Mouse (Mus musculus) leukemia stem cell, adult 10-12 weeks (primary cell): Measurements from ENCODE around the gene Daam1. TPM values are rescaled to one million over a fixed set of nuclear protein-coding genes. Genes with fewer than 3 reads are reported as not detected.

Source experiments
- polyA plus RNA-seq: library from polyadenylated mRNA; stranded (reverse); fragments of >175 nt; gene quantifications from 2 replicates; pipeline ENCODE4 v1.2.3, GENCODE M21; 2012; ENCODE audit warnings: low replicate concordance

Gene Daam1
- 133 and 138 TPM in 2 replicates for polyA plus RNA-seq

DNA sequence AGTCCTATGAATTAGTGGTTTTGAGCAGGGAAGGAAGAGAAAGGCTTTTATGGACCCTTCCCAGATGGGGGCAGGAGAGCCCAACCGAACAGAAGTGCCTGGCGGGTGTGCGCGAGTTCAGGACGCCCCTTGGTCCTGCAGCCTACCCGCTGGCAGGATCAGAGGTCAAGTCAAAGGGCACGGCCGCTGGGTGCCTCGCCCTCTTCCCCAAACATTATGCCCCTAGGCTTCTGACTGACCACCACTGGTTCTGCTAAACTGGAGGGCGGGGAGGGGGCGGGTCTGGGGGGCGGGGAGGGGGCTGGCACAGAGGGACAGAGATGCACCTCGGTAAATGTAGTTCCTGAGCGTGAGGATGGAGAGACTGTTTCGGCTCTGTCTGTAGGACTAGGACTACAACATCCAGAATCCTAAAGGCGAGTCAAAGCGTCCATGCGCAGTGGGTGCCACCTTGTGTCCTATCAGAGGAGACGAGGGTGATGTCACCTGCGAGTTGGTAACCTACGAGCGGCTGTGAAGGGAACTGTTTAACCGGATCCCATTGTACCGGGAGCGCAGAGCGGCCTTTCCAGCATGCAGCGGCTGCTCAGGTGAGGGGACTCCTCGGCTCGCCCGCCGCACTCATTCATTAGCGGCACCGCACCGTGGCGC lies at the start of gene Daam1:
Daam1 (plus strand) TSS at position 472 of the 651 bp plus-strand sequence.

Other genes with a start within 250 kb of the Daam1 start
- gene Gpr135, start 240.0 kb downstream of the Daam1 start, polyA plus RNA-seq = 0.12 TPM in 1 of 2 replicates, not detected in the other